Mouse (Mus musculus) lung, adult 2 months (tissue): ENCODE results near the gene Clk1.

Source experiments
- CTCF ChIP-seq: fragments of 200-500 bp; IDR thresholded peaks from 2 replicates; pipeline ENCODE4 v1.5.1; 2011; ENCODE audit warnings: mild to moderate bottlenecking, low read length, control low read depth; ENCODE audit not compliant: insufficient read depth
- POLR2A ChIP-seq: fragments of 200-500 bp; IDR thresholded peaks from 2 replicates; pipeline ENCODE4 v1.6.1; 2011; ENCODE audit warnings: low read depth, mild to moderate bottlenecking, control low read depth, low read length, borderline replicate concordance; ENCODE audit errors: extremely low read depth

DNA sequence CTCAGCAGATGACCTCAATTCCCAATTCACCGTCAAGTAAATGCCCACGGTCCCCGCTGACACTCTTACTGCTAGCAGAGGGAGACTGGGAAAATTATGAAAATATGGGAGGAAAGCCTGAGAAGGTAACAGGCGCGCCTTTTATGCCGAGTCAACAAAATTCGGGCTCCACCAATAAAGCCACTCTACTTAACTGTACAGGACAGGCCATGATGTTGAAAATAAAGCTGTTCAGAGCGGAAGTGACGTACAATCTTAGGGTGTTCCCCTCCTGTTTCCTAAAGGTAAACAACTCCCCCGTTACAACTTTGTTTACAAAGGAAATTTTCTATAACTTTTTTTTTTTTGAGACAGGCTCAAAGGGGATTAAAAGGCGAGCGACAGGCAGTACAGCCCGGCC is 987 bp downstream of the Clk1 start:
- TF ChIP-seq CTCF (no peak), POLR2A (peak; percentile 46; the same call in 1 of the 2 replicates)
